14 mouse cellular contexts compared by ENCODE assay signal in genomic region chr13:106723315-106723714, GRCm38 (mm10).
"Had no signal": no experiment of that assay in that cellular context is flagged by ENCODE, and none has a peak within 500 bp of the region (broad histone marks: within the 10 kb centered on the region; RNA-seq: fewer than 3 reads in every experiment).

No protein-coding gene starts in this region.

- DNase-seq: kidney, adult 18-20 months; kidney, adult 9 months; kidney, postnatal 14 days; kidney, postnatal 4 days; layer of hippocampus, postnatal 36 days; liver; lung, adult 18-20 months; lung, postnatal 10 days; lung, postnatal 36 days; thymus, adult 18-20 months; thymus, postnatal 36 days had no signal

- ATAC-seq: liver, embryonic 12.5 days; midbrain, embryonic 13.5 days; midbrain, embryonic 16.5 days had no signal
